Mouse (Mus musculus) cerebellum, adult 8-10 months (tissue): Measurements from ENCODE around the gene Bst2.

Experiments
- DNase-seq: peaks from one replicate; pipeline ENCODE4 v3.0.0; 2022

Bst2 gene

DNA sequence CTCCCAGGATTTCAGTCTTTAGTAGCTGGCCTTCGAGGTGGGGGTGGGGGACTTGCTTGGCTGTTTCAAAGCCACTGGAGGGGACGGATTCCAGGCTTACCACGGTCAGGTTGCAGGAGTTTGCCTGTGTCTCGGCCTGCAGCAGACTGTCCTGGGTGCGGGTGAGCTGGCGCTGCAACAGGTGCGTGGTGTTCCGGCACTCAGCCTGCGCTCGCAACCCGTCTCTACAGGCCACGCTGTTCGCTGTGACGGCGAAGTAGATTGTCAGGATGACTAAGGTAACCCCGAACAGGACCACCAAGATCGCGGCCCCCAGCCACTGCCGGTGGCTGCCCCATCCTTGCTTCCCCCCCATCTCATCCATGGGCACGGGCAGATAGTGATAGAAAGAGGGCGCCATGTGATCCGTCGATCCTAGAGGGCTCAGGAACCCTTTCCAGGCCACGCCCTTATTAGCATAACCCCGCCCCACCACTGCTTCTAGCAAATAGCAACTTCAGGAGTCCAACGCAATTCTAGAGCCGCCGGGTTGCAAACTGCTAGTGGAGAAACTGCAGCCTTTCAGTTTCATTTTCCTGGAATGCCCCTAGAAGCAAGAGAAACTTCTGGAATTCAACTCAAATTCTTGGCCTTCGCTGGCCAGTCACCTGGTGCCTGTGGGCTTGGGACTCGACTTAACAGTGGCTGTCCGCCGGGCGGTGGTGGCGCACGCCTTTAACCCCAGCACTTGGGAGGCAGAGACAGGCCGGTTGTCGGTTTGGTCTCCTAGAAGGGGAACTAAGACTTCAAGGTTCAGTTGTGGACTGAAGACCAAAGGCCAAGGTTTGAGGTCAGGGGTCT is at the start of gene Bst2:
TSS of gene Bst2 (minus strand) at position 429 of the 840 bp plus-strand sequence.
- DNase-seq: no peak

DNA sequence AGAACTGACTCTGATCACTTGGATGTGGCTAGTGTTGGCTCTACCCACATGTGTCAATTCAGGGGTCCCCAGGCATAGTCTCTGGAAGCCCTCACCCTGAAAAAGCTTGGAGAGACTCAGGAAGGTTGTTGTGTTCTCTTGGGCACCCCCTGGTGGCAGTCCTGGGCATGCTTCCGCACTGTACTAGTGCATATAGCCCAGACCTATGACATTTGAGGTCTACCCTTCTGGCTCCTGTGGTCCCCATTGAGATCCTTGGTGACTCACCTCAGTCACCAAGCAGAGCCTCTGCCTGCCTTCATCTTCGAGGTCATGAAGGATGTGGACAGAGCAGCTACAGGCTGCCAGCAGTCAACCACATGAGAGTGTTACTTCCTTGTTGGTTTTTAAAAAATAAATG is 49.6 kb upstream of the Bst2 start:
- DNase-seq: no peak

GRCm38 (mm10) chr8:71580201-71580600 is 42.9 kb upstream of the Bst2 start:
- no peak for DNase-seq

- DNase-seq: peak; percentile 23
Measured at GRCm38 (mm10) chr8:71579476-71579875, 42.2 kb upstream of the Bst2 start.

GRCm38 (mm10) chr8:71579009-71579408 is 41.8 kb upstream of the Bst2 start:
- no peak for DNase-seq

DNA sequence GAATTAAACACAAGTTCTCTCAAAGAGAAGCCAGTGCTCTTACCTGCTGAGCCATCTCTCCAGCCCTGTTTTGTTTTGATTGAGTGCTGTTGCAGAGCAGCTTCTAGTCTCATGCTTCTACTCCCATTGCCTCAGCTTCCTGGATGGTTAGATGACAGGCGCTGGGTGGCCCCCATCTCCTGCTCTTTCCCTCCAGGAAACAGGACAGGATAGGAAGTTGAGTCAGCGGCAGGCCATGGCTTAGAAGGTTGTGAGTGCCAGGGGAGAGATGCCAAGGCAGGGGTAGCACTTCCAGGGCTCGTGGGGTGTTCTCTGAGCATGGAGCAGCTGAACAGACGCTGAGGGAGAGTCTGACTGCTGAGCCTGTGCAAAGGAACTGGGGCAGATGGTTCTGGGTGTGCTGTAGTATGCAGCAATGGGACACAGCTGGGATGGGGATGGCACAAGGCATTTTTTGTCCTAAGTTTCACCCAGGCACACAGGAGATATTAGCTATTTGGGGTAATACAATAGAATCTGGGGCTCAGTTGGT is 40.7 kb upstream of the Bst2 start:
- DNase-seq: peak; percentile 21

DNA sequence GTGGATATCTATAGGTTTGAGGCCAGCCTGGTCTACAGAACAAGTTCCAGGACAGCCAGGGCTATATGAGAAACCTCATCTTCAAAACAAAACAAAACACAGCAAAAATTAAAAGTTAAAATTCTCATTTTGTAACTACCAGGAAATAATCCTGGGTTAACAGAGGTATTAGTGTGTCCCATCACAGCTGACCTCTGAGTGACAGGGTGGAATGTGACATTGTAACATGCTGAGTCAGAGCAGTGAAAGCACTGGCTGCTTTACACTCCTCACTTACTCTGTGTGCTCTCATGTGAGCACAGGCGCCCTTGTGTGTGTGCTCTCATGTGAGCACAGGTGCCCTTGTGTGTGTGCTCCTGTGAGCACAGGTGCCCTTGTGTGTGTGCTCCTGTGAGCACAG is 37.8 kb upstream of the Bst2 start:
- DNase-seq: no peak

DNA sequence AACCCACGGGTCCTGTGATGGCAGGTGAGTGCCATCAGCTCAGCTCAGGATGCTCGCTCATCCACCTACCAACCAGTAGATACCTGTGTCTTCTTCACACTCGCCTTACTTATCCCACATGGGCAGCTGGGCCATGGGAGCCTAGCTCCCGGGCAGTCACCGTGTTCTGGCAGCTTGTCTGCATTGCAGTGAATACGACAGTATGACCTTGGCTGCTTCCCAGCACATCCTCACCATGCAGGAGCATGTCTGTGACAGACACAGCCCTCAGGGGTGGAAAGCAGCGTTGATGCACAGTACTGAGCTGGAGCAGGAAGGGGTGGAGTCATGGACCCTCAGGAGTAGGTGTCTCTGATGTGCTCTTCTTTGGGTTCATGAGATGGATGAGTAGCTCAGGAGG is 37.2 kb upstream of the Bst2 start:
- no peak for DNase-seq

DNA sequence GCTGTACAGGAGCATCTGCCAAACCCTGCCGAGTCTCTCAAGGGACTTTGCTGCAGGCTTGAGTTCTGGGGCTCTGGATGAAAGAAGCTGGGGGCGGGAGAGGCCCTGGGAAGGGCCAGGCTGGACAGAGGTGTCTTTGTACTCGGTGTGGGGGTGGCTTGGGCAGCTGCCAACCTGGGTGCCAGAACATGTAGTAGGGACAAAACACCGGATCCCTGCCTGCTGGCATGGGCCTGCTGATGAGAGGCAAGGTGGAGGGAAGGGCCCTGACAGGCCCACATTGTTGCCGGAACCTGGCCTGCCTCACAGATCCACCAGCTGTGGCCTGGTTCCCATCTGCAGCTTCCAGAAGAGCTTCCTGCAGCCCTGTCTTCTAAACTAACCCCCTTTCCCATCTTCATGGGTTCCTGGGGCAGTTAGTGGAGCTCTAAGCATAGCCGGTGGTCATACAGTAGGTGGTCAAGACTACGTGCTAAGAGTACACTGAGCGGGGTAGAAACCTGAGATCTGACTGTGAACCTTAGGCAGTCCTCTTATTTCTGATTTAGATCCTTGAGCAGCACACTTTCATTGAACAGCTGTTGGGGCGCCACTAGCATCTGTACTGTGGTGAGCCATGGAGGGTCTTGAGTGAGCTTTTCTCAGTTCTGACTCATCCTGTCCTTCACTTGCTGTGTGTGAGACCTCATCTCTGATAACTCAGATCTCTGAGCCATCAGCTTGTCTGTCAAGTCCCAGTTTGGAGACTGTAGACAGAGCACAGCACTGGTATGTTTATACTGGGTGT is 35.8 kb upstream of the Bst2 start:
- DNase-seq: peak; percentile 67

DNA sequence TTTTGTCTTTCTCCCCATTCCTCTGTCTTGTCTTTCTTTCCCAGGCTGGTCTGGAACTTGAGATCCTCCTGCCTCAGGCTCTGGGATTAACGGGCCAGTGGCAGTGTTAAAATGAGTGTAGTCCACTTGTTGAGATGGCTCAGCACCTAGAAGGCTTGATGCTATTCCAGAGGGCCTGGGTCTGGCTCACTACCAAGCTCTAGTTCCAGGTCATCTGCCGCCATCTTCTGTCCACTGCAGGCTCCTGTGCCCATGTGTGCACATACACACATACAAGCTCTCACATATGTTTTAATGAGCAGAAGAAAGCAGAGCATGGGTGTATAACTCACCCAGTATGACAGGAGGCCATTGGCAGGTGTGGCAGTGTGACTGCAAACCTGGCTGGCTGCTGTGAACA is 34.8 kb upstream of the Bst2 start:
- peak; percentile 33 for DNase-seq

DNA sequence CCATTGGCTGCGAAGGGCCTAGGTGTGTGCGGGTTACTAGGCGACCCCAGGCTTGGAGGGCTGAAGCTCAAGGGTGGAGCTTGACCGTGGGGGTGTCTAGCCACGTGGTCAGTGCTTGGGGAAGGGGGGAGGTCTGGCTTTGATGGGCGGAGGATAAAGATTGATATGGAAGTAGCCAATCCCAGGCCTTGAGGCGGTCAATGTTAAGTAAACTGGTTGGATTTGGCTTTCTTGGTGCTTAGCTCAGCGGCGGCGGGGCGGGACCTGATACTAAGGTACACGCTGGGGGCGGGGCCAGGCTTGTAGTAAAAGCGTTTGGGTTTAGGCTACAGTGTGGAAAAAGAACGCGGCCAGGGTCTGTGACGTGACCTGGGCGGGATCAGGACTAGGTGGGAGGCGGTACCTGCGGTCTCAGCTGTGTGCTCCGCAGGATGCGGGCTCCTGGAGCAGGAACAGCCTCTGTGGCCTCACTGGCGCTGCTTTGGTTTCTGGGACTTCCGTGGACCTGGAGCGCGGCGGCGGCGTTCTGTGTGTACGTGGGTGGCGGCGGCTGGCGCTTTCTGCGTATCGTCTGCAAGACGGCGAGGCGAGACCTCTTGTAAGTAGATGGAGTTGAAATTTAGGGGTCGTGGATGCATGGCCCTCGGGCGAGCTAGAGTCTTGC is 33.2 kb upstream of the Bst2 start:
- DNase-seq: peak; percentile 96

DNA sequence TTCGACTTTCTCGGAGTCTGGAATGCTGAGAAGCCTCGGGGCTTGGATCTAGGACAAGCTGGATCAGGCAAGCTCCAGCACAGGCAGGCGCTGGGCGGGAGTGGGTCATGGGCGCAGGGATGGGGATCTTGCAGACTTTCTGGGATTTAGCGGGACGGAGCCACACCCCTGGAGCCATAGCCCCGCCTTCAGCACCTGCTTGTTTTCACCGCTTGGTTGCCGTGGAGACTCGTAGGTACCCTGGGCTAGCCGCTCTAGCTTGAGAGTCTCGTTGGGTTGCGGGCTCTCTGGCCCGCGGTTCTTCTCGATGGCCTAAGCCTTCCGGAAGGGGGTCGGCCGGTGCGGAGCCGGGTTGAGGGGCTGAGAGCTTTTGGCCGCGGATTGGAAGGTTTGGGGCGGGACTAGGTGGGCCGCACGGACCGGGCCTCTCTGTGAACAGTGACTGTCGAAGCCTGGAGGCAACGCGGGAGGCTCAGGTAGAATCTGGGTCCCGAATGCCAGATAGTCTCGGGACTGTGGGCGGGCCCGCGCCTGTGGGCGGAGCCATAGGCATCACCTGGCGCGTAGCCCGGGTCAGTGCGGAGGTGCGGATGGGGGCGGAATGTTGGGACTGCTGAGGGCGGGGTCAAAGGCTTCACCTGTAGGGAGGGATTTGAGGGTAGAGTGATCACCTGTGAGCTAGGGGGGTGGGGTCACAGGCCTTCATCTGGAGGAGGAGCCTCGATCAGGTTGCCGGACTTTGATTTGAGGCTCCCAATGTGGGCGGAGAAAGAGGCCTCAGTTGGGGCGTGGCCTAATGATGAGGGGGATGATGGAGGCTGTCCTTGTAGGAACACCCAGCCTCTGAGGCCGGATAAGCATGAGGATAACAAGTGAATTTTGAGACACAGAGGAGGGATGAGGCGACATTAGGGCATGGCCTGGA is 32.4 kb upstream of the Bst2 start:
- peak; percentile 97 for DNase-seq

GRCm38 (mm10) chr8:71568941-71569340 is 31.7 kb upstream of the Bst2 start:
- DNase-seq: no peak

- DNase-seq: peak; percentile 64
Measured at GRCm38 (mm10) chr8:71568387-71568937, 31.2 kb upstream of the Bst2 start, which contains the start of gene Slc27a1. Gene Slc27a1 (plus strand): TSS chr8:71568882.

GRCm38 (mm10) chr8:71567587-71567986 is 30.3 kb upstream of the Bst2 start:
- DNase-seq: peak; percentile 16

DNA sequence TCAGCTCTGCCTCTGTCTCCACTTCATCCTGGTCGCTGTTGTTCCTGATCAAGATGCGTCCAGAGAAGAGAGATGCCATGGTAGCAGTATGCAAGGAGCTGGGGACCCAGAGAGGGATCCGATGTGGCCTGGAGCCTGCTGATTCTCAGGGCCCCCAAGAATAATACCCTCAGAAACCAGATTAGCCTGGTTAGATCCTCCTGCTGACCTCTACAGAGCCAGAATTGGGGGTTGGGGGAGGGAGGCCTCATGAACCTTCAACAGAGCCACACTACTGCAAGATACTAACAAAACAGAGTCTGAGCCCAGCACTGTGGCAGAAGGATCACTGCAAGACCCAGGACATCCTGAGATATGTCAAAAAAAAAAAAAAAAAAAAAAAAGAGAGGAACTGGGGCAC is 29.2 kb upstream of the Bst2 start, which contains the start of gene Nxnl1:
TSS of gene Nxnl1 (minus strand) at position 101 of the 400 bp plus-strand sequence.
- no peak for DNase-seq

DNA sequence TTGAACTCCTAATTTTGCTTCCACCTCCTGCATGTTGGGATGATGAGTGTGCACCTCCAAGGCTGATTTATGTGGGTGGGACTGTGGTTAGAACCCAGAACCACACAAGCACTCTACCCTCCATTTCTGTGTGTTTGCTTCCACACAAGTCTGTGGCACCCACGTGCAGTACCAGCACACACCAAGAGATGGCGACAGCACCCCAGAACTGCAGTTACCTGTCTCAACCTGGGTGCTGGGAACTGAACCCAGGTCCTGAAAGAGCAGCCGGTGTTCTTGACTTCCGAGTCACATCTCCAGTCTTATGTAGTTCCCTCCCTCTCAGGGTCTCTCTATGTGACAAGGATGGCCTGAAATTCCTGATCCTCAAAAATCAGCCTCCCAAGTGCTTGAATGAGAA is 26.7 kb upstream of the Bst2 start:
- peak; percentile 21 for DNase-seq

- peak; percentile 84 for DNase-seq
Measured at GRCm38 (mm10) chr8:71562751-71563150, 25.5 kb upstream of the Bst2 start.

DNA sequence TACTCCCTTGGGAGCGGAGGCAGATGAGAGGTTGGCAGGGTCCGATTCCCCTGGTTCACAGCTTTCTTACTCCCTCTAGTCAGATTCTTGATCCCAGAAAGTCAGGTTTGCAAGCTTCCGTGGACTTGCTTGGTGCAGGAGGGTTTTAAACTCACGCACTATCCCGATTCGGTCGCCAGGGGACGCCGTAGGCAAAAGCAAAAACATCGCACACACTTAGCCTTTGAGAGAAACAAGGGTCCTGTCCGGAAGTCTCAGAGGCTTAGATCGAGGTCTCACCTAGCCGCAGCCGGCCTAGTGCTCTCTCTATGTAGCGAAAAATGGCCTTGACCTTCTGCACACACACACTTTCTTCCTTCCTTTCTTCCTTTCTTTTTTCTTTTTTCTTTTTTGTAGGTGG is 24.1 kb upstream of the Bst2 start:
- peak; percentile 57 for DNase-seq

GRCm38 (mm10) chr8:71560765-71561164 is 23.5 kb upstream of the Bst2 start:
- DNase-seq: no peak

DNA sequence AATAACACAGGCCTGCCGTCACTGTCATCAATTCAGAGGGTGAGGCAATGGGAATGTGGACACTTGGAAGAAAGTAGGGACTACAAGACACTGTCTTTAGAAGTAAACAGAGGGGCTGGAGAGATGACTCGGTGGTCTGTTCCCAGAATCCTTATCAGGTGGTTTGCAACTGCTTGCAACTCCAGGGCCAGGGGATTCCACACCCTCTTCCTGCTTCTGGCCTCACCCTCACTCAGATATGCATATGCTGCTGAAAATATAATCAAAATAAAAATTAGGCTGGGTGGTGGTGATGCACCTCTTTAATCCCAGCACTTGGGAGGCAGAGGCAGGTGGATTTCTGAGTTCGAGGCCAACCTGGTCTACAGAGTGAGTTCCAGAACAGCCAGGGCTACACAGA is 22.8 kb upstream of the Bst2 start:
- no peak for DNase-seq
